Mouse (Mus musculus) C2C12 (cell line): ENCODE measurements at regions not wholly inside any gene's neighbourhood (a gene's known extent, or its start where the extent isn't known, plus 50 kb on each side); places are given as distances from the start of the nearest gene placed in this dataset.

Source experiments
- CEBPB ChIP-seq: IDR thresholded peaks from one replicate; pipeline ENCODE4 v1.6.1; 2011; ENCODE audit warnings: low read depth, mild to moderate bottlenecking, control low read depth, moderate library complexity
- CTCF ChIP-seq: IDR thresholded peaks from one replicate; pipeline ENCODE4 v1.5.1; 2011; ENCODE audit not compliant: control insufficient read depth, insufficient read depth, insufficient read length
- FOSL1 ChIP-seq: IDR thresholded peaks from one replicate; pipeline ENCODE4 v1.8.0; 2011; ENCODE audit warnings: mild to moderate bottlenecking, low read length; ENCODE audit not compliant: poor library complexity, insufficient read depth, severe bottlenecking
- MAX ChIP-seq: IDR thresholded peaks from one replicate; pipeline ENCODE4 v1.6.1; 2011; ENCODE audit warnings: mild to moderate bottlenecking, control low read depth
- MYOD1 ChIP-seq: IDR thresholded peaks from one replicate; pipeline ENCODE4 v1.6.1; 2011; ENCODE audit warnings: low read depth; ENCODE audit not compliant: control insufficient read depth, insufficient read length
- MYOG ChIP-seq: IDR thresholded peaks from one replicate; pipeline ENCODE4 v1.6.1; 2011; ENCODE audit not compliant: control insufficient read depth, insufficient read length; ENCODE audit errors: extremely low read depth
- USF1 ChIP-seq: IDR thresholded peaks from one replicate; pipeline ENCODE4 v1.6.1; 2011; ENCODE audit warnings: low read depth, mild to moderate bottlenecking, control low read depth, moderate library complexity

GRCm38 (mm10) chr12:10168581-10168980, 201.2 kb upstream of the Nt5c1b start:
- TF ChIP-seq CTCF (no peak), MYOG (no peak), MAX (no peak), USF1 (no peak), MYOD1 (no peak), CEBPB (no peak), FOSL1 (no peak)
